Mouse (Mus musculus): ENCODE measurements at regions not wholly inside any gene's neighbourhood (a gene's known extent, or its start where the extent isn't known, plus 50 kb on each side); places are given as distances from the start of the nearest gene placed in this dataset.

GRCm38 (mm10) chr2:116942321-116942791, 63.9 kb downstream of the Tmco5 start:
- DNase-seq (ENCODE audit: extremely low spot score, low spot score) = no peak
- Histone ChIP-seq H3K36me3 (replicated peaks) (no peaks in the 10 kb centered on the region), H3K4me3 (no peak overlapping the region), H3K4me1 (peaks cover 8% of the 10 kb centered on the region; the same call in 1 of the 2 replicates), H3K27ac (no peak overlapping the region), H3K9me3 (no peaks in the 10 kb centered on the region), H3K27me3 (ENCODE audit: poor library complexity, severe bottlenecking) (no peaks in the 10 kb centered on the region)
- WGBS = 63% methylated on average over 8 of the region's 8 CpGs

GRCm38 (mm10) chr2:116948538-116948937, 70.0 kb downstream of the Tmco5 start:
- no peaks in the 10 kb centered on the region for H3K27me3 ChIP-seq (ENCODE audit: poor library complexity, severe bottlenecking)
- H3K27ac ChIP-seq = no peak overlapping the region
- no peaks in the 10 kb centered on the region for H3K4me1 ChIP-seq
- H3K36me3 ChIP-seq (replicated peaks) = no peaks in the 10 kb centered on the region
- no peak overlapping the region for H3K4me3 ChIP-seq
- no peaks in the 10 kb centered on the region for H3K9me3 ChIP-seq
- 64% methylated on average over 3 of the region's 3 CpGs for WGBS
- DNase-seq (ENCODE audit: extremely low spot score, low spot score) = no peak

GRCm38 (mm10) chr2:116949741-116950140, 71.2 kb downstream of the Tmco5 start:
- Histone ChIP-seq H3K4me3 (no peak overlapping the region), H3K36me3 (replicated peaks) (no peaks in the 10 kb centered on the region), H3K27ac (no peak overlapping the region), H3K27me3 (ENCODE audit: poor library complexity, severe bottlenecking) (no peaks in the 10 kb centered on the region), H3K4me1 (no peaks in the 10 kb centered on the region), H3K9me3 (no peaks in the 10 kb centered on the region)
- DNase-seq (ENCODE audit: extremely low spot score, low spot score) = no peak
- 87% methylated on average over 3 of the region's 3 CpGs for WGBS

GRCm38 (mm10) chr2:116950154-116950553, 71.7 kb downstream of the Tmco5 start:
- WGBS = 93% methylated on average over 5 of the region's 5 CpGs

GRCm38 (mm10) chr2:116951481-116951880, 73.0 kb downstream of the Tmco5 start:
- Histone ChIP-seq H3K9me3 (no peaks in the 10 kb centered on the region), H3K4me1 (no peaks in the 10 kb centered on the region), H3K36me3 (replicated peaks) (no peaks in the 10 kb centered on the region), H3K27me3 (ENCODE audit: poor library complexity, severe bottlenecking) (no peaks in the 10 kb centered on the region), H3K4me3 (no peak overlapping the region), H3K27ac (no peak overlapping the region)
- no peak for DNase-seq (ENCODE audit: extremely low spot score, low spot score)
- 87% methylated on average over 1 of the region's 1 CpGs for WGBS

More at GRCm38 (mm10) chr2:116950154-116950553, 71.7 kb downstream of the Tmco5 start:
- Histone ChIP-seq H3K36me3 (replicated peaks) (no peaks in the 10 kb centered on the region), H3K4me1 (no peaks in the 10 kb centered on the region), H3K27me3 (ENCODE audit: poor library complexity, severe bottlenecking) (no peaks in the 10 kb centered on the region), H3K9me3 (no peaks in the 10 kb centered on the region), H3K4me3 (no peak overlapping the region), H3K27ac (no peak overlapping the region)
- DNase-seq (ENCODE audit: extremely low spot score, low spot score) = no peak

- Histone ChIP-seq H3K4me1 (no peaks in the 10 kb centered on the region), H3K4me3 (no peak overlapping the region), H3K27me3 (ENCODE audit: poor library complexity, severe bottlenecking) (no peaks in the 10 kb centered on the region), H3K27ac (no peak overlapping the region), H3K36me3 (replicated peaks) (no peaks in the 10 kb centered on the region), H3K9me3 (no peaks in the 10 kb centered on the region)
- WGBS = 90% methylated on average over 7 of the region's 7 CpGs
- DNase-seq (ENCODE audit: extremely low spot score, low spot score) = no peak
These were observed 75.8 kb downstream of the Tmco5 start for GRCm38 (mm10) chr2:116954280-116954679.

- no peak overlapping the region for H3K4me3 ChIP-seq
- no peaks in the 10 kb centered on the region for H3K9me3 ChIP-seq
- H3K27me3 ChIP-seq (ENCODE audit: poor library complexity, severe bottlenecking) = no peaks in the 10 kb centered on the region
- no peaks in the 10 kb centered on the region for H3K4me1 ChIP-seq
- H3K36me3 ChIP-seq (replicated peaks) = no peaks in the 10 kb centered on the region
- no peak overlapping the region for H3K27ac ChIP-seq
- DNase-seq (ENCODE audit: extremely low spot score, low spot score) = no peak
- 93% methylated on average over 4 of the region's 4 CpGs for WGBS
These were observed 76.4 kb downstream of the Tmco5 start for GRCm38 (mm10) chr2:116954896-116955295.

- H3K27me3 ChIP-seq (ENCODE audit: poor library complexity, severe bottlenecking) = peaks cover 25% of the 10 kb centered on the region; the same call in 1 of the 2 replicates
- peaks cover 5% of the 10 kb centered on the region for H3K4me1 ChIP-seq
- WGBS = 77% methylated on average over 8 of the region's 8 CpGs
- H3K27ac ChIP-seq = no peak overlapping the region
- DNase-seq (ENCODE audit: extremely low spot score, low spot score) = no peak
- H3K9me3 ChIP-seq = no peaks in the 10 kb centered on the region
- H3K4me3 ChIP-seq = no peak overlapping the region
- no peaks in the 10 kb centered on the region for H3K36me3 ChIP-seq (replicated peaks)
These were observed 84.8 kb downstream of the Tmco5 start for GRCm38 (mm10) chr2:116963116-116963873.

- Histone ChIP-seq H3K36me3 (replicated peaks) (no peaks in the 10 kb centered on the region), H3K4me3 (no peak overlapping the region), H3K27me3 (ENCODE audit: poor library complexity, severe bottlenecking) (peaks cover 52% of the 10 kb centered on the region), H3K9me3 (no peaks in the 10 kb centered on the region), H3K27ac (no peak overlapping the region), H3K4me1 (peaks cover 10% of the 10 kb centered on the region)
- no peak for DNase-seq (ENCODE audit: extremely low spot score, low spot score)
- WGBS = 100% methylated on average over 1 of the region's 1 CpGs
These were observed 87.8 kb downstream of the Tmco5 start for GRCm38 (mm10) chr2:116966266-116966665.

- peak; percentile 69 for DNase-seq (ENCODE audit: extremely low spot score, low spot score)
- Histone ChIP-seq H3K9me3 (no peaks in the 10 kb centered on the region), H3K4me3 (peak overlapping the region; percentile 34), H3K4me1 (peaks cover 62% of the 10 kb centered on the region), H3K36me3 (replicated peaks) (no peaks in the 10 kb centered on the region), H3K27me3 (ENCODE audit: poor library complexity, severe bottlenecking) (peaks cover 40% of the 10 kb centered on the region), H3K27ac (peak overlapping the region; percentile 98)
- 8% methylated on average over 9 of the region's 9 CpGs for WGBS
These were observed 93.4 kb downstream of the Tmco5 start for GRCm38 (mm10) chr2:116971666-116972613.

- H3K4me1 ChIP-seq = peaks cover 68% of the 10 kb centered on the region
- 1% methylated on average over 6 of the region's 6 CpGs for WGBS
- H3K4me3 ChIP-seq = peak overlapping the region; percentile 34
These were observed 94.1 kb downstream of the Tmco5 start for GRCm38 (mm10) chr2:116972614-116972985.

GRCm38 (mm10) chr2:116973441-116973840, 95.0 kb downstream of the Tmco5 start:
- peaks cover 76% of the 10 kb centered on the region for H3K4me1 ChIP-seq
- peak overlapping the region; percentile 98 for H3K27ac ChIP-seq
- 16% methylated on average over 3 of the region's 3 CpGs for WGBS
- H3K9me3 ChIP-seq = no peaks in the 10 kb centered on the region
- H3K4me3 ChIP-seq = no peak overlapping the region
- H3K36me3 ChIP-seq (replicated peaks) = no peaks in the 10 kb centered on the region
- H3K27me3 ChIP-seq (ENCODE audit: poor library complexity, severe bottlenecking) = peaks cover 35% of the 10 kb centered on the region
- peak; percentile 23 for DNase-seq (ENCODE audit: extremely low spot score, low spot score)

More at GRCm38 (mm10) chr2:116972614-116972985, 94.1 kb downstream of the Tmco5 start:
- DNase-seq (ENCODE audit: extremely low spot score, low spot score) = peak; percentile 72
- peaks cover 38% of the 10 kb centered on the region for H3K27me3 ChIP-seq (ENCODE audit: poor library complexity, severe bottlenecking)
- no peaks in the 10 kb centered on the region for H3K9me3 ChIP-seq
- H3K27ac ChIP-seq = peak overlapping the region; percentile 98
- no peaks in the 10 kb centered on the region for H3K36me3 ChIP-seq (replicated peaks)

GRCm38 (mm10) chr2:116974152-116974551, 95.7 kb downstream of the Tmco5 start:
- peak overlapping the region; percentile 98 for H3K27ac ChIP-seq
- peaks cover 83% of the 10 kb centered on the region for H3K4me1 ChIP-seq
- H3K9me3 ChIP-seq = no peaks in the 10 kb centered on the region
- DNase-seq (ENCODE audit: extremely low spot score, low spot score) = no peak
- no peaks in the 10 kb centered on the region for H3K36me3 ChIP-seq (replicated peaks)
- H3K27me3 ChIP-seq (ENCODE audit: poor library complexity, severe bottlenecking) = peaks cover 28% of the 10 kb centered on the region
- WGBS = 68% methylated on average over 9 of the region's 9 CpGs
- H3K4me3 ChIP-seq = no peak overlapping the region
